Mouse (Mus musculus): ENCODE measurements around the gene Trp53inp2. TPM values are rescaled to one million over a fixed set of nuclear protein-coding genes. Genes with fewer than 3 reads are reported as not detected.

Gene Trp53inp2
- polyA plus RNA-seq (2012; rRNA removed; ENCODE audit: low replicate concordance), result 107 and 345 TPM in 2 replicates

DNA sequence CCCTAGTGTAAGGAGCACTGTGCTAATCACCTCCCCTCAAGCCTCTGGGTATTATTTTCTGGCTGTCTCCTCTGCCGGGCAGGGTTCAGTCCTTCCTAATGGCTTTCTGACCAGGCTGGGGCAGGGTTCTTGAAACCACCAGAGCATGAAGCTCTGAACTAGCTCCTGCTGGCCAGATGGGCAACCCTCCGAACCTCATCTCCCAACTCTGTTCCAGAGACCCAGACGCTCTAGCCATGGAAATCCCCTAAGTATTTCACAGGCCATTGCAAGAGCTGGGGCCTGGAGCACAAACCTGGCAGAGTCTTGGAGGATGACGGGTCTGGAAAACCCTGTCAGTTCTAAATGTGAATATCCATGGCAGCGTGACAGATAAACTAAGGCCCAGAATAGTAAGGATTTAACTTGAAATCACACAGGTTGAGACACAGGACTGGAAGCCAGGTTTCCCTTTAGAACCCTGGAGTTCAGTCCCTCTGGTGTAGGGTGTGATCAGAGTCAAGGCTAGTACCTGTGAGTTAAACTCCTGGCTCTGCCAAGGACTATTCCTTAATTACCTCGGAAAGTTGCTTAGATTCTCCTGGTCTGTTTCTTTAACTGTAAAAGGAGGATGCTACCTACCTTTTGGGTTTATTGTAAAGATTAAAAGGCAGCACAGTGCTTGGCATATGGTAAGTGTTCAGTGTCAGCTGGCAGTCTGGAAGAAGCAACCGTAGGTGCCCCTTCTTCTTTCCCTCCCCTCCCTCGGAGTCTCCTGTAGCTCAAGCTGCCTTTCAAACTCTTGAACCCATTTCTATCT, at the start of gene Trp53inp2:
Trp53inp2 (plus strand) TSS at position 799 of the 799 bp plus-strand sequence.

DNA sequence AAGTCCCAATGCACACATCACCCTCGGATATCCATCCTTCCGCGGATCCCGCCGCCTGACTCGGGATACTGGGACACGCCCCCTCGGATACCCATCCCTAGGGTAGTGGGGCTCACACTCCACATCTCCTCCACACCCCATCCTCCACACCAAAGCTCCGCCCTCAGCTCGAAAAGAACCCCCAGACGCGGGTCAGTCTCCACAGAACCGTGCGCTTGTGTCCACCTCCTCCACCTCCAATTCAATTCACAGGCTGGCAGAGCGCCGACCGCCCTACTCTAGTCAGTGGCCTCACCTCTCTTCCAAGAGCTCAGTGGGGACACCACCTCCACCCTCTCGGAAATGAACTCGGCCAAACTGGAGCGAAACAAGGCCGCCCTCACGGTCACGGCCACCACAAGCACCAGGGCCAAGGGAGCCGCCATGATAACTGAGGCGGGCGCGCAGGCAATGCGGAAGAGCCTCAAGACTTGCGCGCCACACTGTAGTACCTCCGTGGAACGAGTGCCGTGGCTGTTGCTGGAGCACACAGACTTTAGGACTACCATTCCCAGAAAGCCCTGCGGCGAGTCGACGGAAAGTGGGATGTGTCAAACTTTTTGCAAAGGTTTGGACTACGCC, 23.8 kb upstream of the Trp53inp2 start, which contains the start of gene Pigu:
Pigu (minus strand) TSS at position 460 of the 621 bp plus-strand sequence.

Other genes starting within 250 kb of the Trp53inp2 start
- gene Itch, start 247.6 kb upstream of the Trp53inp2 start, polyA plus RNA-seq (2012; rRNA removed; ENCODE audit: low replicate concordance), result 10.0 and 18.1 TPM in 2 replicates
- 304 and 549 TPM in 2 replicates for gene Dynlrb1, start 144.5 kb upstream of the Trp53inp2 start, polyA plus RNA-seq (2012; rRNA removed; ENCODE audit: low replicate concordance)
- 353 and 571 TPM in 2 replicates for gene Map1lc3a, start 104.8 kb upstream of the Trp53inp2 start, polyA plus RNA-seq (2012; rRNA removed; ENCODE audit: low replicate concordance)
- 35.0 and 47.1 TPM in 2 replicates for gene Pigu, start 23.6 kb upstream of the Trp53inp2 start, polyA plus RNA-seq (2012; rRNA removed; ENCODE audit: low replicate concordance)
- gene Ncoa6, start 92.8 kb downstream of the Trp53inp2 start, polyA plus RNA-seq (2012; rRNA removed; ENCODE audit: low replicate concordance), result 17.4 and 90.7 TPM in 2 replicates
- 326 and 376 TPM in 2 replicates for gene Acss2, start 136.9 kb downstream of the Trp53inp2 start, polyA plus RNA-seq (2012; rRNA removed; ENCODE audit: low replicate concordance)
- gene Ggt7, start 137.2 kb downstream of the Trp53inp2 start, polyA plus RNA-seq (2012; rRNA removed; ENCODE audit: low replicate concordance), result 5.9 and 28.5 TPM in 2 replicates
- 22.4 and 30.8 TPM in 2 replicates for gene Gss, start 211.8 kb downstream of the Trp53inp2 start, polyA plus RNA-seq (2012; rRNA removed; ENCODE audit: low replicate concordance)
- 0.21 and 0.39 TPM in 2 replicates for gene Myh7b, start 230.2 kb downstream of the Trp53inp2 start, polyA plus RNA-seq (2012; rRNA removed; ENCODE audit: low replicate concordance)

Data from subcutaneous adipose tissue, adult 2 months (tissue).